Mouse (Mus musculus) E14TG2a.4 (cell line): ENCODE measurements around the gene Pax2.

Experiments used
- CTCF ChIP-seq: conservative IDR thresholded peaks from 2 replicates; pipeline ENCODE4 v1.5.1; 2014; ENCODE audit warnings: low read length
- NANOG ChIP-seq: IDR thresholded peaks from 2 replicates; pipeline ENCODE4 v1.6.1; 2014; ENCODE audit warnings: borderline replicate concordance, low read length, mixed read lengths

- TF ChIP-seq CTCF (no peak), NANOG (peak; percentile 70)
These were observed 52.9 kb downstream of the Pax2 start for GRCm38 (mm10) chr19:44808734-44809133.
